Mouse (Mus musculus) activated CD4-positive, CD25-positive, alpha-beta regulatory T cell, adult 9 weeks (primary cell): ENCODE data around the gene Sctr. TPM values are rescaled to one million over a fixed set of nuclear protein-coding genes. Genes with fewer than 3 reads are reported as not detected.

Experiments used
- polyA plus RNA-seq: library from polyadenylated mRNA; unstranded; fragments of 100-300 nt; shearing (Covaris generic); gene quantifications from one replicate; pipeline ENCODE4 v1.2.1, GENCODE M21; 2017

Sctr gene
- polyA plus RNA-seq: not detected

DNA sequence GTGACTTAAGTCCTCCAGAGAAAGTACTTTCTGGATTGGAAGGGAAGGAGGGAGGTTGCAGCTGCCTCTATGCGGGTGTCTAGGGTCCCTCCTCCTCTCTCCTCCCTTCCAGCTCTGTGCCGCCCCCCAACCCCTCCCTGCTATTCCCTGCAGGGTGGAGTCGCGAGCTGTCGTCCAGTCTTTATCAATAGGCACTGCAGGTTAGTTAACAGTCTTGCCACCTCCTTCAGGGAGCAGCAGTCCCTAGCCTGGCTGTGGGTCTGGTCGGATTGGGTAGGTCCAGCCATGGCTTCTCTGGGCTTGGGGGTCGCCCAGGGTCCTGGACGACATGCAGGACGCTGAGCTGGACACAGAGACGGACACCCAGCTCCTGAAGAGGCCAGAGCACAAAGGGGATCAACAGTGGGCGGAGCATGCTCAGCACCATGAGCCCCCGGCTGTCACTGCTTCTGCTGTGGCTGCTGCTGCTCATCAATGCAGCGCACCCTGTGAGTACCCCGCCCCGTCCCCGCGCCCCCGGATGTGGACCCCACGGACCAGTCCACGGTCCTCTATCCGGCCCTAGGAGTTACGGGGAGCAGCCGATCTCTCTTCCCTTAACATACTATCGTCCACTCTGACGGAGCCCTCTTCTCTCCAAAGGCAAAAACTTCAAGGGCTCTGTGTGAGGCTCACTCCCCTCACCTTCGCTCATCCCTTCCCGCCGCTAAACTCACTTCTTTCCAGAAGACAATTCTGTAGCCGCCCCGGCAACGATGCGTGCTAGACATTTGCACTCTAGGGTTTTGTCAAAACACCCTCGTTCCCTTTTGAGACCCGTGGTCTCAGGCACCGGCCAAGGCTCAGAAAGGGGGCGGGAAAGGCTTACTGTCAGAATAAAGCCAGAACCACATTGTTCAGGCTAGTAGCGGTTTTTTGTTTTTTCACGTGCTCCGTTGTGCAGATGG is at the start of gene Sctr:
TSS of gene Sctr (plus strand) at position 51 of the 947 bp plus-strand sequence.

DNA sequence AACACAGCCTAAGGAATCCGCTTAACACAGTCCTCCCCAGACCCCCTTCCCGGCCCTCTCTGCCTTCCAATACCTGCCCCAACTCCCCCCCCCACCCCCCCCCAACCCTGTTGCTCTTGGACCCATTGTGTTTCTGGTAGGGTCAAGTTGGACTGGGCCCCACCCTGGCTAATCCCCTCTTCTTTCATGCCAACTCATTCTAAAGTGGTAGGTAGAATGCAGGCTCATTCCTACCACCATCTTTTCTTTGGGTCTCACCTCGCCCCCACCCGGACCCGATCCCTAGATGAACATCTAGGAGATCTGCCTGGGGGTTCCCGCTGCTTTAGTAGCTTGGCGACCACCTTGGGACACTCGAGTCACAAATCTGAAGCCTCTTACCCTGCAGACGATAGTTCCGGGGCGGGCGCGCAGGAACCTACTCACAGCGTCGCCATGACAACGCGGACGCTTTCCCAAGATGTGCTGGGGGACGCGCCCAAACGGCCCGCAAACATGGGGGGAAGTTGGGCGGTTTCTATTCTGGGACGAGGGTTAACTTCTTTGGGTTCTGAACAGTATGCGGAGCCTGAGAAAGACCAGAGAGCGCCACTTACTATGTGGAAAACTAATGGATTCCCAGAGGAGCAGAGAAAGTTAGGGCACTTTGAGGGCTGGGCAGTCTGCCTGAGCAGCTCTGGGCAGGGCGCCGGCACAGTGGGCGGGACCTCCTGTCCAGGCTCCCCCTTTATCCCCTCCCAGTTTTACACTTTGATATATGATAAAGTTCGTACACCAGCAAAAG is 9.7 kb upstream of the Sctr start, which contains the start of gene Cfap221:
TSS of gene Cfap221 (minus strand) at position 437 of the 784 bp plus-strand sequence.

DNA sequence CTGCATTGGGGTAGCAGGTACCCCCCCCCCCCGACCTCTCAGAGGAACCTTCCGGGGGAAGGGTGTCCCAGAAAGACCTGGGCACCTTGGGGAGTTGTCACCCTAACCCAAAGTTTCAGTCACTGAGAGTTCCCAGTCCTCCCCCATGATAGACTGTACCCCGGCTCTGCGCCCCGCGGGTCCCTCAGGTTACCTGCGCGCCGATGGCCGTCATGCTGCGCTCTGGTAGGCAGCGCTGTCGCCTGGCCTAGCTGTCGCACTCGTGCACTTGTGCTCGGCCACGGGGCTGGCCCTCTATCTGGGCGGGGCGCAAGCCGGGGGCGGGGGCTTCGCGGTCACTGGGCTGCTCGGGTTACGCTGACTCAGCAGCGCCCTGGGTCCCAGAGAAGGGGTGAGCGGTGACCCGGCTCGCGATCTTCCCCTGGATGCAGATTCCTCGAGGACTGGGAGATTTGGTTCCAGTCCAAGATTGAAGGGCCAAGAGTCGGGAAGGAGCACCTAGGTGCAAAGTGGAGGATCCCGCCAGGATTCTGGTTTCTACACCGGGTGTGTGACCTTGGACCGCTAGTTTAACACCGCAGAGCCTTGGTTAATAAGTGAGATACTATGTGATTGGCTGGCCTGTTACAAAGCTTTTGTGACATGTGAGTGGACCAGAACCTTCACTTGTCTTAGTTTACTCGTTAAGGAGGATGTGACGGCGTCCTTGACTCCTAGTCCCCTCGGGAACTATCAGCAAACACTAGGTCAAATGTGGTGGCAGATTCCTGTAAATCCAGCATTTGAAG is 67.0 kb downstream of the Sctr start, which contains the start of gene Tmem37:
TSS of gene Tmem37 (minus strand) at position 556 of the 788 bp plus-strand sequence.

Other genes starting within 250 kb of the Sctr start
- 10.7 TPM for gene Ptpn4, start 169.3 kb upstream of the Sctr start, polyA plus RNA-seq
- 7.5 TPM for gene Tmem177, start 93.7 kb upstream of the Sctr start, polyA plus RNA-seq
- gene Cfap221, start 9.7 kb upstream of the Sctr start, polyA plus RNA-seq: not detected
- gene Tmem37, start 67.2 kb downstream of the Sctr start, polyA plus RNA-seq: 1.3 TPM
- 221 TPM for gene Dbi, start 114.2 kb downstream of the Sctr start, polyA plus RNA-seq
- gene 3110009E18Rik, start 114.3 kb downstream of the Sctr start, polyA plus RNA-seq: 28.8 TPM